Mouse (Mus musculus) thymus, adult 2 months (tissue): ENCODE measurements around the gene Fgd4.

Experiments used
- CTCF ChIP-seq: fragments of 200-500 bp; IDR thresholded peaks from 2 replicates; pipeline ENCODE4 v1.5.1; 2012; ENCODE audit warnings: mild to moderate bottlenecking, control low read depth, low read length, moderate library complexity, borderline replicate concordance; ENCODE audit not compliant: control insufficient read depth, poor library complexity, insufficient read depth; ENCODE audit errors: extremely low read depth
- POLR2A ChIP-seq: fragments of 200-500 bp; IDR thresholded peaks from 2 replicates; pipeline ENCODE4 v1.6.1; 2012; ENCODE audit warnings: mild to moderate bottlenecking, low read length, control low read depth, moderate library complexity; ENCODE audit not compliant: control insufficient read depth, poor library complexity, insufficient read depth; ENCODE audit errors: extremely low read depth

DNA sequence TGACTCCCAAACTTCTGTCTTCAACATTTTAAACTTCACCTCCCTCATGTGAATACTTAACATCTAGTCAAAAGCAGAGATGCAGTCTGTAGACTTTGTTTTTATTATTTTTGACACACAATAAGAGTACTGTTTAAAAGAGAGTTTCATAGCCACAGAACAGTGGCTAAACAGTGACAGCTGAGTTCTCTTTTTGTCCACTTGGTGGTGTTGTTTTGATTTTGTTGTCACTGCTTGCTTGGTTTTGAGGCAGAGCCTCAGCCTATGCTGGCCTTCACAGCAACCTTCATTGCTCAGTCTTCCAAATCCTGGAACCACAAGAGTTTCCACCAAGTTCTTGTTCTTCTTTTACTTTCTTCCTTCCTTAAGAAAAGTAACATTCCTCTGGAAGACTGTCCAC is 3.8 kb downstream of the Fgd4 start:
- TF ChIP-seq POLR2A (no peak), CTCF (no peak)
